Mouse (Mus musculus) frontal cortex, postnatal 25 days (tissue): ENCODE results near the gene Cdh23.

Source experiments
- DNase-seq, 2 experiments: peaks; one replicate each; pipeline ENCODE4 v3.0.0; 2022; ENCODE audit warnings: low spot score in 2 of 2

Cdh23 gene

GRCm38 (mm10) chr10:60284248-60284647, 412.0 kb downstream of the Cdh23 start:
- DNase-seq = no peak

DNA sequence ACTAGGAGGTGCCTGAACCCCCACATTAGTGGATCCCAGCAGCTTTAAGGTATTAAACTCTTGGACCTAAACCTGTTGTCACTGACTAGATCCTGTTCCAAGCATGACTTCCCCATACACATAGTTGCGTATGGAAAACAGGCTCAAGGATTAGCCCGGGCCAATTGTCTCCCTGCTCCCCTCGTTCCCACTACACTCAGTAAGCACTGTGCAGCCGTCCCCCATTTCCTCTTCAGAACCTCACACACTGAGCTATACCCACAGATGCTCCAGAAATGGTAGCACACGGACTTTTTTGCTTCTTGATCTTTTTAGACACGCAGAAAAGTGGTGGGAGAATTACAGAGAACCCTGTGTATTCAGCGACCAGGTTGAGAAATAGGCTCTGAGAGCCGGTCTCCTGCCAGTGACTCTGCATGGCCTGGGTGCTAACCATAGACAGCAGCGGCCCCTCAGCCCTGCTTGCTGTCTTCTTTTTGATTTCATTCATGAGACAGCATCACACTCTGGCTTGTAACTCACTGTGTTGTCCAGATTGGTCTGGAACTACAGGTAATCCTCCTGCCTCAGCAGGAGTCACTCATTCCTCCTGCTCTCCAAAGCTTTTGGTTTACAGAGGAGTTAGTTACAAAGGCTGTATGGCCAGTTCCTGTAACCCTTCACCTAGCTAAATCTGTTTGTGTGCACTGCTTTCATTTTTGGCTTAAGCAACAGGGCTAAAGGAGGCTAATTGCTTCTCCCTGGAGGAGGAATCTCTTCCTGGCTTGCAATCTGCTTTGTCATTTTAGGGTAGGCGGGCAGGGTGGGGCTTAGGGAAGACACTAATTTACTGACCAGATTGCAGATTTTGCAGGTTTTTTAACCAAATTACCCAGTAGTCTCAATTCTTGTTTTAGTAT, 413.9 kb downstream of the Cdh23 start:
- no peak for DNase-seq

DNA sequence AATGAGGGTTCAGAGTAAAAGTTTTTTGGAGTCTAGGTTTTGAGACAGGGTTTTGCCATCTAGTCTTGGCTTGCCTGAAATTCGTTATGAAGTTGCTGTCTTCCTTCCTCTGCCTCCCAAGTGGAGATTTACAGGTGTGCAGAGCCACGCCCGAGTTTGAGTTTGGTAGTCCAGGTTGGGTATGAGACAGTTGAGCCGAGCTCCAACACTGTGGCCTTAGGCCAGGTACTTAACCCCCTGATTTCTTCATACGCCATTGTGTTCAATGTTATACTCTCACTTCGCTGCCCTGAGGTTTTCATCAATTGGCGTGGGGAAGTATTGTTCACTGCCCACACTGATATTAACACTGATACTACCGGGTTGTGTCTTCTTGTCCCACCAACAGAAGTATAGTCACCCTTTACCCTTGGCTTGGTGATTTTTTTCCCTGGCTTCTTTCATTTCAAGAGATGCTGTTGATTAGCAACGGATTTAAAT, 414.7 kb downstream of the Cdh23 start:
- no peak for DNase-seq

DNA sequence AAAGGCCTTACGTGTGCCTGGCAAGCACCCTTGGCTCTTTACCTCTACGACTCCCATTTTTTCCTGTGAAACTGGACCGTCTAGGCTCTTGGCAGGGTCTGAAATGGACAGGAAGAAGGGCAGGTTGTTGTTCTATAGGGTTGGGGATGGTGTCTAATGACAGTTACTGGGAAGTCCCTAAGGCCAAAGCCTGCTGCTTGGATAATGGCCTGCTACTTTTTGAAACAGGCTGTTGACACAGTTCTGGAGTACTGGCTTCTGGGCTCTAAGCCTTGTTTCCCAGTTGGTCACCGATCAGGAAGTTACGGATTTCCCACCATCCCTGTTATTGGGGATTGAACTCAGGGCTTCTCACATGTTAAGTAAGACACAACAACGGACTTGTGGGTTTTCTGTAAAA, 415.9 kb downstream of the Cdh23 start:
- DNase-seq = no peak

- peak in 1 of 2 experiments; percentile 70 for DNase-seq
Observed at GRCm38 (mm10) chr10:60279941-60280301, 416.4 kb downstream of the Cdh23 start.

DNA sequence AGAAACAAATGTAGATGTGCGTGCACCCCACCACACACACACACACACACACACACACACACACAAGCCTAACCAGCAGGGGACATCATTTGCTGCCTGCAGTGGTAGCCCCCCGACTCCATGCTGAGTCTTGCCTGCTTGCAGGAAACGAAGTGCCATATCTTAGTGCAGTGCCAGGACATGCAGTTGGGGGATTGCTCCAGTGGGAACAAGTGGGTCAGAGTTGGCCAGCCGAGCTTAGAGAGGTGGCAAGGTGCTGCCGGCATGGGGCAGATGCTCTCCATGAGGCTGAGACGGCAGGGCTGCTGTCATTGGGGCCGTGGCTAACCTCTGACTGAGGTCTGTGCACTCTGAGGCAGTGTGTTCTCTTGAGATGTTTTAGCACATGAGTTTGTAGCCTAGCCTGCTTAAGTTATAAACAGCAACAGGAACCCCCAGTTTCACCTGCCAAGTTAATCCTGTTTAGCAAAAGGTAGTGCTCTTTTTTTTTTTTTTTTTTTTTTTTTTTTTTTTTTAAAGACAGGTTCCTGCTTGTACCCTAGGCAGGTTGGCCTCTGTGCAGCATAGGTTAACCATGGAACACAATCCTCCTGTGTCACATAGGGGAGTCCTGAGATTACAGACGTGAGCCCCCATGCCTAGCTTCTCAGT, 416.9 kb downstream of the Cdh23 start:
- no peak for DNase-seq

DNA sequence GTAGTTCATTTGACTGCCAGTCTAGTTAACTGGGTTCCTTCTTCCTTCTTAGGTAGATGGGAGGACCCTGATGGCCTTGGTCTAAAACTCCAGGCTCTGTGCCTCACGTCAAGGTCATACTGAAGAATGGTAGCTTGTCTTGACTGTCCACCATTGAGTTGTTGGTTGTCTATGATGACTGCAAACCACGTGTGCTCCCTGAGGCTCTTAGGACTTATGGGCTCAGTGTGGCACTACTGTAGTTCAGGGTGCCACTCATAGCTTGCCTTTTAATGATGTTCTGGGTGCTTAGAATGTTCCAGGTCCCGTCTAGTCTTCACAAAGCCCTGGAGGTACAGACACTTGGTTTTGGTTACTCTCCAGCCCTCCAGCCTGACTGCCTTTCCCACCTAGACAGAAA, 417.5 kb downstream of the Cdh23 start:
- DNase-seq = no peak

GRCm38 (mm10) chr10:60278006-60278399, 418.3 kb downstream of the Cdh23 start:
- no peak for DNase-seq

- DNase-seq = peak; percentile 88 to 93
Observed at GRCm38 (mm10) chr10:60277207-60278005, 418.9 kb downstream of the Cdh23 start, which contains the start of gene Psap. Gene Psap, plus strand, starts transcription at chr10:60277627.

- no peak for DNase-seq
Observed at GRCm38 (mm10) chr10:60273382-60273781, 422.9 kb downstream of the Cdh23 start.

GRCm38 (mm10) chr10:60272241-60272640, 424.0 kb downstream of the Cdh23 start:
- no peak for DNase-seq

DNA sequence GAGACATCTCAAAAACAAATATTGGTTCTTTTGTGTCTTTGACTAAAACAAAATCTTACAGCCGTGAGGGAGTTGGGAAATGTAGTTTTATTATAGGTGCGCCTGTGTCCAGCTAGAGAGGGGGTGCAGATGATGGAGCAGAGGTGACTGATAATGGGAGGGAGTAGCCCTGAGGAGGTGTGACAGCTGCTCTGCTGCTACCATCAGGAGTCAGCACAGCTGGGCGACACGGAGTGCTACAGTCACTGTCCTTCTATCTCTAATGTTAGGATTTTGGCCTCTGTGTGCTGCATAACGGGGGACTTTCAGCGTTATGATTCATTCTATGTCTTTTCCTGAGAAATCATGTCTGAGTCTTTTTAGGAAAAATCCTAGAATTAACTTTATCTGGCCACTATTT, 425.3 kb downstream of the Cdh23 start:
- DNase-seq = no peak

DNA sequence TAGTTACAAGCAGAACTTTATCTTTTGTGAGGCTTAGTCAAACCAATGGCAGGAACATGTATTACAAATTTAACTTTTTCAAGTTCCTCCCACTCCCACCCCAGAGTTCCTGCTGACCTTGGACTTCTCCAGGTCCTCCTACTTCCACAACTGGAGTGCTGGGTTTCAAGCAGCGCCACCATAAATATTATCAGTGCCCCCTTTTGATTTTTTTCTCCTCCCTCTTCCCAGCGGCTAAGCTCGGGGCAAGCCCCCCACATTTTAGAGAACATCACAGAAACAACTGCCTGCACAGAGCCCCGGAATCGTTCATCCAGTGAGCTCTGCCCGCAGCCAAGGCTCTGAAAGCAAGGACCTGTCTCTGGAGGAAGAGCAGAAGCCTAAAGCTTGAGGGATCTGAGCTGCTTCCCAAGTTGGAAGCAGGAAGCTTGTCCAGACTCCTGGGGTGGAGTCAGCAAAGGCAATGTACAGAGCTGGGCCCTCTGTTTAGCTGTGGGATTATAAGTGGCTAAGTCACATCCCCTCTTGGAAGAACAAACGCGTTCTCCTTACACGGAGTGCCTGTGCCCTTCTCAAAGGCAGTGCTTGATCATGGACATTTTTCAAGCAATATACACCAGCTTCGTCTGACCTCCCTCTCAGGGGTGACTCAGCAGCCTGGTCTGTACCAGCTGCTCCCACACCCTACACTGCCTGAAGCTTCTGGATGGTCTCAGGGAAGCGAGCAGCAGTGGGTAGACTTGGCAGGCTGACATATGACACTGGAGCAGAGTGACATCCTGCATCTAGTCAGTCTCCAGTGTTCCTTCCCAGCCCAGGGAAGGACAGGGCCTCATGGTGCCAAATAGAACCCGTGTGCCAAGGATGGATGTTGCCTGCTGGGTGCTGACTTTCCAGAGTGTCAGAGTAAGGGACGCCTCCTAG, 426.9 kb downstream of the Cdh23 start:
- DNase-seq = no peak

GRCm38 (mm10) chr10:60268738-60269137, 427.6 kb downstream of the Cdh23 start:
- no peak for DNase-seq

DNA sequence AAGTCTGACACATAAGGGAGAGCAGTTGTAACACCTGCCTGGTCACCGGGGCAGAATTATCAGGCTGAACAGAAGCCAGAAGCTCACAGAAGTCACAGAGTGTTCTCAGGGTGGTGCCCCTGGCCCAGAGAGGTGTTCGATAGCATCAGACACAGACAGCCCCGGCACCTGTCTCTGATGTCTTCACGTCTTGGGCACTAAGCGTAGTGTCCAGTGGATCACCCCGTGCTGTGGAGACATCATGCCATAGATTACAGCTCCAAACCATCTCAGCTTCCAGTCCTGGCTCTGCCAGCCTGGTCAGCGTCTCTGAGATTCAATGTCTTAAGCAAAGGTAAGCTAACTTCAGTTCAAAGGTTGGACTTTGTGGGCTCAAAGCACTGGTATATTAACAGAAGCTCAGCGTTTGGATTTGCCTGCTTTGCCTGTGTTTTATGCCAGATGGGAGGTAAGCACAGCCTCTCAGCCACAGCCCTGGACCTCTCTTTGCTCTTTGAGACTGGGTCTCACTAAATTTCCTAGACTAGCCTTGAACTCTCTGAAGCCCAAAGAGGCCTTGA, 429.4 kb downstream of the Cdh23 start:
- DNase-seq = no peak

DNA sequence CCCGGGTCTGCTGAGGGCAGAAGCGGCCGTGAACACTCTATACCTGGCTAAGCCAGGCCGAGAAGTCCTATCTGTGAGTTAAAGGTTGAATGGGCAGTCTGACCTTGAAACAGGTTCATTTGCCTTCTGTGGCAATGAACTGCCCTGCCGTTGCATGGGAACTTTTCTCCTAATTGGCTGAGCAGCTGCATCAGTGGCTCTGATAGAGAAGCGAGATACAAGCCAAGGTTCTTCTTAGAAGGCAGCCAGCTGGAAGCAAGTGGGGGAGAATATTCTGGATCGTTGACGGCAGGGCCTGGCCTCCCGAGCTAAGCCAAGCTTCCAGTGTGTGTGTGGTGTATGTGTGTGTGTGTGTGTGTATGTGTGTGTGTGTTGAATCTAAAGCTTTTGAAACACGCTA, 431.0 kb downstream of the Cdh23 start:
- no peak for DNase-seq

DNA sequence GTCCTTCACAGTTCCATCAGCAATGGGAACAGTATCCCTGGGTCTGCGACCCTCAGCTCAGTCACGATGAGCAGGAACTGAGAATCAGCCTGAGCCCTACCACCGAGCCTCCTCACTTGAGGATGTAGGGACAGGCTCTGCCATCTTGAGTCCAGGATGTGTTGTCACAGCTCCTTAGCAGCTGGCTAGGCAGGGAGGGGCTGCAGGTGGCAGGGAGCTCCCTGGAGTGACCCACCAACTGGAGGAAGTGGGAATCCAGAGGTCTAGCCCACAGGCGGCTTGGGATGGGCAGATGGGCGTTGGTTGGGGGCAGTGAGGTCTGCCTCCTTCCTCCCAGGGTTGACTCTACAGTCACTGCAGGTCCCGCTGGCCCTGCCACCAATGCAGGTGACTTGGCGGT, 432.9 kb downstream of the Cdh23 start:
- DNase-seq = no peak

- DNase-seq = peak in 1 of 2 experiments; percentile 63
Observed at GRCm38 (mm10) chr10:60262386-60262785, 433.9 kb downstream of the Cdh23 start.

- no peak for DNase-seq
Observed at GRCm38 (mm10) chr10:60261530-60261929, 434.8 kb downstream of the Cdh23 start.

DNA sequence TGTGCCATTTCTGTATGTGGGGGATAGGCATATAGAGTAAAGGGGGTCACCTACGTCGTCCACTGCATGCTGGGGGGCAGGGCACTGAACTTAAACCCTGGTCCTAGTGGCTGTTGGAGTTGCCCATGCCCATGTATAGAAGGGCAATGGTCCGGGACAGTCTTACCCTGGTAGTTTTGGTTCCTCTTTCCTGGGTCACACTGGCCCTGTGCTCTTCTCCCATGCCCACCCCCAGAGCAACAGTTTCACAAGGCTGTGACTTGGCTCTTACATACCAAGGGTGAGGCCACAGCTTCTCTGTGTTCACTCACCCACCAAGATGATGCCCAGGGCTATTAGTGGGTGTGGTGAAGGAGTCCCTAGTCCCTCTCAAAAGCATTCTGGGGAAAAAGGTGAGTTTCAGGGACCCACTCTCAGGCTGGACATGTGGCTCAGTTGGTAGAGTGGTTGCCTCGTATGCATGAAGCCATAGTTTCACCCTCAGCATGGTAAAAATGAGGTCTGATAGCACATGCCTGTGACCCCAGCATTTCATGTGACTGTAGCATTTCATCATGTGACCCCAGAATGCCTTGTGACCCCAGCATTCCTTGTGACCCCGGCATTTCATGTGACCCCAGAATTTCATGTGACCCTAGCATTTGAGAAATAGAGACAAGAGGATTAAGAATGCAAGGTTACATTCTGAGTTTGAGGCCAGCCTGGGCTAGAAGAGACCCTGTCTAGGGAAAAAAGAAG, 435.6 kb downstream of the Cdh23 start:
- no peak for DNase-seq
